Mouse (Mus musculus) ovary, postnatal 14 days (tissue): Measurements from ENCODE around the gene Clec4a3.
"Not testable (repeated sequence)": the region's sequence is repeated elsewhere in the genome, so short reads cannot be mapped to it uniquely, and the experiment has no call there.

ENCODE experiments used
- DNase-seq: peaks from one replicate; pipeline ENCODE4 v3.0.0; 2022; ENCODE audit warnings: low spot score

The Clec4a3 gene

GRCm38 (mm10) chr6:122952401-122952800, at the start of gene Clec4a3:
TSS of gene Clec4a3 (plus strand) at chr6:122952515.
- no peak for DNase-seq

DNA sequence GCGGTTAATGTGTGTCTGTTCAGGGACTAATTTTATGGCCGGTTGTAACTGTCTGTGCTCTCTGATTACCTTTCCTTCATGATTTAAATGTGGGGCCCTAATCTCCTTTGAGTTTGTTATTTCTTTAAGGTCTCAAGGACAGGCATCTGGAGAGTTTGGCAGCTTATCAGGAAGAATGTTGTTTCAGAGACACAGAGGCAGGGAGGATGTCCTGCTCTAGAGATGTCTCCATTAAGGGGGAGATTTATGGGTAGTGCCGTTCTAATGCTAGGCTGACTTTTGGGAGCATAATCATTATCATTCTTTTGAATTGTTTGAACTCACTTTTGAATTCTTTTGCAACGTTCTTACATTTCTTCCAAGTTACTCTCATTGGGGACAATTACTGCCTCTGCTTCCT, 32.4 kb upstream of the Clec4a3 start:
- DNase-seq: no peak

GRCm38 (mm10) chr6:122921451-122921850, 30.9 kb upstream of the Clec4a3 start, which contains the start of gene Clec4a1:
TSS of gene Clec4a1 (plus strand) at chr6:122921848.
- no peak for DNase-seq

- no peak for DNase-seq
Measured at GRCm38 (mm10) chr6:122934845-122935244, 17.5 kb upstream of the Clec4a3 start.

GRCm38 (mm10) chr6:122939618-122940017, 12.7 kb upstream of the Clec4a3 start:
- no peak for DNase-seq

DNA sequence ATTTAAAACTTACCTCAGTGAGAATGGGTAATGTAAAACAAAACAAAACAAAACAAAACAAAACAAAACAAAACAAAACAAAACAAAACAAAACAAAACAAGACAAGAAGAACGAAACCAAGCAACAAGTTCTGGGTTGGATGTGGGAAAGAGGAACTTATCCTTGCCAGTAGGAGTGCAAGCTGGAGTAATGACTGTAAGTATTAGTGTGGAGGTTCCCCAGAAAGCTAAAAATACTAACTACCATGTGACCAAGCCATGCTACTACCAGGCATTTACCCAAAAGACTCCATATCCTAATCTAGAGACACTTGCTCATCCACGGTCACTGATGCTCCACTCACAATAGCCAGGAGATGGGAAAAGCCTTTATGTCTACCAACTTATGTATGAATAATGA, 5.6 kb upstream of the Clec4a3 start:
- no peak for DNase-seq

DNA sequence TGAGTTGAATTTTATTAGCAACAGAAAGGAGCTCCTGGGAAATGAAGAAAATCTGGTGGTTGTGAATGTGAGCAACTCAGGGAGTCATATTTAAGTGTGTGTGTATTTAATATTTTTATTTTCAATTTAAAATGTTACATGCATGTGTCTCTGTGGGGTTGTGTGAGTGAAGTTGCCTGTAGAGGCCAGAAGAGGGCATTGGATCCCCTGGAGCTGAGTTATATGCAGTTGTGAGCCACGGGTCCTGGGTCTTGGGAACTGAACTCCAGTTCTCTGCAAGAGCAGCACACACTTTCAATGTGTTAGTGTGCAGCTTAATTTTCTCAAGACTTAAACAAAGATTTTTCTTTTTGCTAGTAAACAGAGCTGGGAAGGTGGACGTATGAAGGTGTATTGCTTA, 12.2 kb downstream of the Clec4a3 start:
- DNase-seq: no peak

DNA sequence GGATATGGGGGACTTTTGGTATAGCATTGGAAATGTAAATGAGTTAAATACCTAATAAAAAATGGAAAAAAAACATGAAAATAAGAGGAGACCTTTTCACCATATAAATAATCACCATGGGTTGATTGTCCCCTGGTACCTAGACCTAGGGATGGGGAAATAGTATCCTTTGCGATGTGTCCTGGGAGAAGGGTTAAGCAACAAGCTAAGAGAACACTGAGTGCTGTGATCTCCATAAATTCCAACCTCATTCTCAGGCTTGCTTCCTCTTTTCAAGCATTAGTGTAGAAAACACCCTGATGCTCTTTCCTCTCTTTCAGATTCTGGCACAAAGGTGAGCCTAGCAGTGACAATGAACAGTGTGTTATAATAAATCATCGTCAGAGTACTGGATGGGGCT, 16.7 kb downstream of the Clec4a3 start:
- no peak for DNase-seq

DNA sequence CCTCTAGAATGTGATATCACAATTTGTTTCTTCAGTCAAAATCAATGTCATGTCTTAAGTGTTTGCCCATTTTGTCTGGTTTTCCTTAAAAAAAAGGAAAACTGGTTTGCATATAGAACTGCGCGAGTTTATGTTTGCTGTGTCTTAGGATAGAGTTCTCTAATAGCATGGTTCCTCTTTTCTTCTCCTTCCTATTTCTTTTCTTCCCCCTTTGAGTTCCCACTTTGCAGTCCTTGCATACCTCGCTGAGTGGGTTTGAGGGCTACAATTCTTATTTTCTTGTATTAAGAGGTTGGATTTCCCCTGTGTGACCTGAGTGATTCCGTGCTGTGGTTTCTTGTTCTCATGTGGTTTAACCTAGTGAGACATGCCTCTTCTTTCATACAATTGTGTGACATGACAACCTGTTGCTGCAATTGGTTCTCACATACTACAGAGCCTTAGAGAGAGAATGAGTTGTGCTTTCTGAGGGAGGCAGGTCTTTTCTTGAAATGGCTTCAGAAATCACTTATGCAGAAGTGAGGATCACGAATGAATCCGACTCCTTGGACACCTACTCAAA, 37.6 kb downstream of the Clec4a3 start, which contains the start of gene Clec4a4:
TSS of gene Clec4a4 (plus strand) at position 492 of the 562 bp plus-strand sequence.
- DNase-seq: no peak

GRCm38 (mm10) chr6:123004696-123005095, 52.4 kb downstream of the Clec4a3 start:
- not testable (repeated sequence) for DNase-seq

- peak; percentile 1 for DNase-seq
Measured at GRCm38 (mm10) chr6:123005591-123005990, 53.3 kb downstream of the Clec4a3 start.
